Mouse (Mus musculus): Measurements from ENCODE around the gene Thrap3.

DNA sequence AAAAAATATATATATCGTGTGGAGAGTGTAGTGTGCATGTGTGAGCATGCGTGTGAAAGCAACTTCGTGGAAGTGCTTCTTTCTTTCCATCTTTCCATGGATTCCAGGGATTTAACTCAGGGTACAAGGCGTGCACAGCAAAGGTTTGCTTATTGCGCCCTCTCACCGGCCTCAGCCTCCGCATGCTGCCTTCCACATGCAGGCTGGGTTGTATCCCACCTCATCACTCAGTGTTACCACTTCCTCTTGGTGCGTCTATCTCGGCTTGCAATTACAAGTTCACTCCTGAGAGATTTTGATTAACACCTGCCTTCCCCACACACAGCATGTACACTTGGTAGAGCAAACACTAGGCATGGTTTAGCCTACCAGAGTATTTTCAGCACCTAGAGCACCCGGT is 32.6 kb upstream of the Thrap3 start:
- TF ChIP-seq CTCF (IDR thresholded peaks at IDR 0.05; ENCODE audit: low read depth, low read length) (no peak), POLR2A (IDR thresholded peaks at IDR 0.05; ENCODE audit: extremely low read depth, insufficient read depth, low read length) (no peak)
